Mouse (Mus musculus): ENCODE measurements at regions not wholly inside any gene's neighbourhood (a gene's known extent, or its start where the extent isn't known, plus 50 kb on each side); places are given as distances from the start of the nearest gene placed in this dataset.

- no peak overlapping the region for H3K4me2 ChIP-seq (ENCODE audit: low read depth, low read length, severe bottlenecking)
- no peak for DNase-seq (ENCODE audit: low spot score)
- 71% methylated on average over 4 of the region's 4 CpGs for WGBS
- H3K36me3 ChIP-seq (ENCODE audit: control insufficient read depth, insufficient read depth, low read length): no peaks in the 10 kb centered on the region
- no peak overlapping the region for H3K9ac ChIP-seq (ENCODE audit: low read length)
- no peaks in the 10 kb centered on the region for H3K4me1 ChIP-seq (replicated peaks; ENCODE audit: control insufficient read depth, insufficient read depth, low read length)
- H3K4me3 ChIP-seq (ENCODE audit: low read depth, low read length): no peak overlapping the region
- H3K27me3 ChIP-seq (ENCODE audit: control insufficient read depth, insufficient read depth, low read length): no peaks in the 10 kb centered on the region
- H3K27ac ChIP-seq (ENCODE audit: low read depth, low read length): no peak overlapping the region
- H3K9me3 ChIP-seq (ENCODE audit: control insufficient read depth, low read length): no peaks in the 10 kb centered on the region
- no peak for ATAC-seq (replicated peaks; ENCODE audit: low FRiP score)
These were observed 87.8 kb upstream of the Lhx8 start for GRCm38 (mm10) chr3:154418177-154418832.

GRCm38 (mm10) chr3:154414358-154414757 is 83.9 kb upstream of the Lhx8 start:
- ATAC-seq (replicated peaks; ENCODE audit: low FRiP score) (no peak), DNase-seq (ENCODE audit: low spot score) (no peak)
- Histone ChIP-seq H3K9ac (ENCODE audit: low read length) (no peak overlapping the region), H3K27ac (ENCODE audit: low read depth, low read length) (no peak overlapping the region), H3K27me3 (ENCODE audit: control insufficient read depth, insufficient read depth, low read length) (no peaks in the 10 kb centered on the region), H3K9me3 (ENCODE audit: control insufficient read depth, low read length) (no peaks in the 10 kb centered on the region), H3K36me3 (ENCODE audit: control insufficient read depth, insufficient read depth, low read length) (no peaks in the 10 kb centered on the region), H3K4me3 (ENCODE audit: low read depth, low read length) (no peak overlapping the region), H3K4me2 (ENCODE audit: low read depth, low read length, severe bottlenecking) (no peak overlapping the region), H3K4me1 (replicated peaks; ENCODE audit: control insufficient read depth, insufficient read depth, low read length) (no peaks in the 10 kb centered on the region)
- WGBS: 71% methylated on average over 3 of the region's 3 CpGs

DNA sequence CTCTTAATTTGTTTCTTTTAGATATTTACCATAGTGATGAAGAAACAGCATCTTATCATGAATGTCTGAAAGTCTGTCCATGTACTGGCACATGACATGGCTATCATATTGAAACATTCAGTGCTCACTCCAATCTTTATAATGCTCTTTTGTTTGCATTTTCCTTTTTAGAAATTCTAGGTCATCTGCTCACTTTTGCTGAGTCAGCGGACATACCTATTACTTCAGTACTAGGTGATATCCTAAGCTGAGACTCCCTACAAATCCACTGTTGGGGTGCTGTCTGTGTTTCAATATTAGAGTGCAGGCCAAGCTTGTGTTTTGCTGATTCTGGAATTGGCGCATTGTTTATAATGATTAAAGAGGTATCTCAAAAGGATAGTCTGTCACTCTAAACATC is 79.8 kb upstream of the Lhx8 start:
- 92% methylated on average over 2 of the region's 2 CpGs for WGBS
- Histone ChIP-seq H3K9me3 (ENCODE audit: control insufficient read depth, low read length) (no peaks in the 10 kb centered on the region), H3K27ac (ENCODE audit: low read depth, low read length) (no peak overlapping the region), H3K36me3 (ENCODE audit: control insufficient read depth, insufficient read depth, low read length) (no peaks in the 10 kb centered on the region), H3K4me2 (ENCODE audit: low read depth, low read length, severe bottlenecking) (no peak overlapping the region), H3K4me3 (ENCODE audit: low read depth, low read length) (no peak overlapping the region), H3K27me3 (ENCODE audit: control insufficient read depth, insufficient read depth, low read length) (no peaks in the 10 kb centered on the region), H3K9ac (ENCODE audit: low read length) (no peak overlapping the region), H3K4me1 (replicated peaks; ENCODE audit: control insufficient read depth, insufficient read depth, low read length) (no peaks in the 10 kb centered on the region)
- DNase-seq (ENCODE audit: low spot score) (no peak), ATAC-seq (replicated peaks; ENCODE audit: low FRiP score) (no peak)

DNA sequence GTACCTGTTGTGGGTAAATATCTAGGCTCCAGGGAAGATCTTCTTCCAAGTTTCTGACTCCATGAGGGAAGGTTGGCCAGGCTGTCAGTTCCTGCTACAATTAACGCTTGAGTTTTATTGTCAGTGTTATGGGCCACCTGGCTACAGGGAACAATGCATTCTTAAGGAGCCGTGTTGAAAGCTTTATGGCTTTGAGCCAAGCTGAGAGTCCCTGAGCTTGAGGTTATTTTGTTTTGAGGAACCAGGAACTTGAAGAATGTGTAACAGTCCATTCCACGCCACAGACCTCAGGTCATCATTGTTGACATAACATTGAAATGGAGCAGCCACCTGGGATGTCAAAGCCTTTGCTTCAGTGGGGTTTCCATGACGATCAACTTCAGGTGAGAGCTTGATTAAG is 71.6 kb upstream of the Lhx8 start:
- Histone ChIP-seq H3K27me3 (ENCODE audit: control insufficient read depth, insufficient read depth, low read length) (no peaks in the 10 kb centered on the region), H3K9me3 (ENCODE audit: control insufficient read depth, low read length) (no peaks in the 10 kb centered on the region), H3K9ac (ENCODE audit: low read length) (no peak overlapping the region), H3K4me2 (ENCODE audit: low read depth, low read length, severe bottlenecking) (no peak overlapping the region), H3K36me3 (ENCODE audit: control insufficient read depth, insufficient read depth, low read length) (no peaks in the 10 kb centered on the region), H3K27ac (ENCODE audit: low read depth, low read length) (no peak overlapping the region), H3K4me3 (ENCODE audit: low read depth, low read length) (no peak overlapping the region), H3K4me1 (replicated peaks; ENCODE audit: control insufficient read depth, insufficient read depth, low read length) (no peaks in the 10 kb centered on the region)
- no peak for ATAC-seq (replicated peaks; ENCODE audit: low FRiP score)
- WGBS: 72% methylated on average over 4 of the region's 4 CpGs
- DNase-seq (ENCODE audit: low spot score): no peak

- Histone ChIP-seq H3K4me1 (replicated peaks; ENCODE audit: control insufficient read depth, insufficient read depth, low read length) (peaks cover 2% of the 10 kb centered on the region; the same call in 1 of the 2 replicates), H3K36me3 (ENCODE audit: control insufficient read depth, insufficient read depth, low read length) (no peaks in the 10 kb centered on the region), H3K9ac (ENCODE audit: low read length) (no peak overlapping the region), H3K27ac (ENCODE audit: low read depth, low read length) (no peak overlapping the region), H3K9me3 (ENCODE audit: control insufficient read depth, low read length) (no peaks in the 10 kb centered on the region), H3K27me3 (ENCODE audit: control insufficient read depth, insufficient read depth, low read length) (no peaks in the 10 kb centered on the region), H3K4me3 (ENCODE audit: low read depth, low read length) (no peak overlapping the region), H3K4me2 (ENCODE audit: low read depth, low read length, severe bottlenecking) (no peak overlapping the region)
- WGBS: 56% methylated on average over 5 of the region's 5 CpGs
- DNase-seq (ENCODE audit: low spot score) (no peak), ATAC-seq (replicated peaks; ENCODE audit: low FRiP score) (no peak)
These were observed 63.2 kb upstream of the Lhx8 start for GRCm38 (mm10) chr3:154393626-154394025.

- Histone ChIP-seq H3K4me2 (ENCODE audit: low read depth, low read length, severe bottlenecking) (no peak overlapping the region), H3K4me1 (replicated peaks; ENCODE audit: control insufficient read depth, insufficient read depth, low read length) (peaks cover 4% of the 10 kb centered on the region; the same call in 1 of the 2 replicates), H3K9ac (ENCODE audit: low read length) (no peak overlapping the region), H3K27ac (ENCODE audit: low read depth, low read length) (no peak overlapping the region), H3K4me3 (ENCODE audit: low read depth, low read length) (no peak overlapping the region), H3K36me3 (ENCODE audit: control insufficient read depth, insufficient read depth, low read length) (no peaks in the 10 kb centered on the region), H3K27me3 (ENCODE audit: control insufficient read depth, insufficient read depth, low read length) (no peaks in the 10 kb centered on the region), H3K9me3 (ENCODE audit: control insufficient read depth, low read length) (no peaks in the 10 kb centered on the region)
- 41% methylated on average over 3 of the region's 3 CpGs for WGBS
- no peak for DNase-seq (ENCODE audit: low spot score)
- ATAC-seq (replicated peaks; ENCODE audit: low FRiP score): 0 out of 2 replicates have a peak, but pooled peaks have one; percentile 18
These were observed 61.2 kb upstream of the Lhx8 start for GRCm38 (mm10) chr3:154391629-154392028.

DNA sequence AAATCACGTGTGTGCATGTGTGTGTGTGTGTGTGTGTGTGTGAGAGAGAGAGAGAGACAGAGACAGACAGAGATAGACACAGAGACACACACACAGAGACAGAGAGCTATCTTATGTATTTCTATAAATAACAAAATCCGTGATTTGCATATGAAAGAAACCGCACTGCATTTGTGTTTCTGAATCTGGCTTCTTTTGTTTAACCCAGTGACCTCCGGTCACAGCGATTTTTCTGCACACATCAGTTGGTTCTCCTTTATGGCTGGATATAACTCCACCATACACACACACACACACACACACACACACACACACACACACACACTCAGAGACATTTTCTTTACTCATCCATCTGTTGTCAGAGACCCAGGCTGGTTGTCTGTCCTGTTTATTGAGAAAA is 58.2 kb upstream of the Lhx8 start:
- DNase-seq (ENCODE audit: low spot score): no peak
- Histone ChIP-seq H3K27me3 (ENCODE audit: control insufficient read depth, insufficient read depth, low read length) (no peaks in the 10 kb centered on the region), H3K9me3 (ENCODE audit: control insufficient read depth, low read length) (no peaks in the 10 kb centered on the region), H3K4me1 (replicated peaks; ENCODE audit: control insufficient read depth, insufficient read depth, low read length) (peaks cover 10% of the 10 kb centered on the region; the same call in 1 of the 2 replicates), H3K27ac (ENCODE audit: low read depth, low read length) (no peak overlapping the region), H3K36me3 (ENCODE audit: control insufficient read depth, insufficient read depth, low read length) (no peaks in the 10 kb centered on the region), H3K4me2 (ENCODE audit: low read depth, low read length, severe bottlenecking) (no peak overlapping the region), H3K4me3 (ENCODE audit: low read depth, low read length) (no peak overlapping the region), H3K9ac (ENCODE audit: low read length) (no peak overlapping the region)
- no peak for ATAC-seq (replicated peaks; ENCODE audit: low FRiP score)
- WGBS: 51% methylated on average over 5 of the region's 5 CpGs

- Histone ChIP-seq H3K27ac (ENCODE audit: low read depth, low read length) (no peak overlapping the region), H3K4me2 (ENCODE audit: low read depth, low read length, severe bottlenecking) (no peak overlapping the region), H3K27me3 (ENCODE audit: control insufficient read depth, insufficient read depth, low read length) (no peaks in the 10 kb centered on the region), H3K36me3 (ENCODE audit: control insufficient read depth, insufficient read depth, low read length) (no peaks in the 10 kb centered on the region), H3K9ac (ENCODE audit: low read length) (no peak overlapping the region), H3K4me3 (ENCODE audit: low read depth, low read length) (no peak overlapping the region), H3K9me3 (ENCODE audit: control insufficient read depth, low read length) (no peaks in the 10 kb centered on the region), H3K4me1 (replicated peaks; ENCODE audit: control insufficient read depth, insufficient read depth, low read length) (peaks cover 10% of the 10 kb centered on the region; the same call in 1 of the 2 replicates)
- WGBS: 75% methylated on average over 1 of the region's 1 CpGs
- DNase-seq (ENCODE audit: low spot score): no peak
- no peak for ATAC-seq (replicated peaks; ENCODE audit: low FRiP score)
These were observed 56.8 kb upstream of the Lhx8 start for GRCm38 (mm10) chr3:154387271-154387670.

DNA sequence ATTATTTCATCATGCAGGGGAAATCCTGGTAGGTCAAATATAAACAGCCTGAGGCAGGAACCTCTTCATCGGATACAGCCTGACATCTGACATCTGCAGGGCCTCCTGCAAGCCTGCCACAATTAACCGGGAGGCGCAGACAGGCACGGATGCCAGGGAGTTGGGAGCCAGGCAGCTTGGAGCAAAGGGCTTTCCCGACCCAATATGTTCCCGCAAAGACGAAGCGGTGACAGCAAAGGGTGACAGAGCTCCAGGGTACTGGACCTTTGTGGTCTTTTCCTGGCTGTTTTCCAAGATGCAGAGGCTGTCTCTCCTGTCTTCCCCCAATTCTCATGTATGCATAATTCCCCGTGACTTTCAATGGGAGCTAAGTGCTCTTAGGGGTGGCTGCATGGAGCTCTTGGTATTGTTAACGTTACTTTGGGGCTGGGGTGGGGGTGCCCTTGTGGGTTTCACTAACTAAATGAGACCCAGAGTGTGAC is 55.4 kb upstream of the Lhx8 start:
- H3K4me3 ChIP-seq (ENCODE audit: low read depth, low read length): no peak overlapping the region
- no peak for DNase-seq (ENCODE audit: low spot score)
- no peak overlapping the region for H3K9ac ChIP-seq (ENCODE audit: low read length)
- no peak overlapping the region for H3K4me2 ChIP-seq (ENCODE audit: low read depth, low read length, severe bottlenecking)
- peak; percentile 61 for ATAC-seq (replicated peaks; ENCODE audit: low FRiP score)
- H3K4me1 ChIP-seq (replicated peaks; ENCODE audit: control insufficient read depth, insufficient read depth, low read length): peaks cover 10% of the 10 kb centered on the region; the same call in 1 of the 2 replicates
- no peaks in the 10 kb centered on the region for H3K9me3 ChIP-seq (ENCODE audit: control insufficient read depth, low read length)
- no peaks in the 10 kb centered on the region for H3K27me3 ChIP-seq (ENCODE audit: control insufficient read depth, insufficient read depth, low read length)
- 22% methylated on average over 10 of the region's 10 CpGs for WGBS
- no peak overlapping the region; the same call in 1 of the 2 replicates for H3K27ac ChIP-seq (ENCODE audit: low read depth, low read length)
- H3K36me3 ChIP-seq (ENCODE audit: control insufficient read depth, insufficient read depth, low read length): no peaks in the 10 kb centered on the region

All from forebrain, embryonic 11.5 days (tissue).